Mouse (Mus musculus) brain, embryonic 14.5 days (tissue): ENCODE measurements around the gene Jsrp1. TPM values are rescaled to one million over a fixed set of nuclear protein-coding genes. Genes with fewer than 3 reads are reported as not detected.

Experiments used
- DNase-seq: peaks from one replicate; pipeline ENCODE4 v3.0.0-alpha.2; 2011; ENCODE audit warnings: low read depth
- CTCF ChIP-seq: fragments of 200-500 bp; IDR thresholded peaks from 2 replicates; pipeline ENCODE4 v1.5.1; 2012; ENCODE audit warnings: inconsistent platforms, mild to moderate bottlenecking, moderate library complexity, borderline replicate concordance; ENCODE audit not compliant: insufficient read depth, insufficient read length; ENCODE audit errors: extremely low read depth
- POLR2A ChIP-seq: fragments of 200-500 bp; IDR thresholded peaks from 2 replicates; pipeline ENCODE4 v1.6.1; 2012; ENCODE audit warnings: mild to moderate bottlenecking, inconsistent platforms, borderline replicate concordance; ENCODE audit not compliant: poor library complexity, insufficient read depth, insufficient read length, severe bottlenecking; ENCODE audit errors: extremely low read depth
- polyA plus RNA-seq: library from polyadenylated mRNA; depleted of rRNA; stranded (reverse); fragments of >200 nt; gene quantifications from 2 replicates; pipeline ENCODE4 v1.2.3, GENCODE M21; 2012

Jsrp1 gene
- polyA plus RNA-seq, 1 experiment, result 0.21 TPM

GRCm38 (mm10) chr10:80806341-80807056 is 6.8 kb downstream of the Jsrp1 start:
- no peak for TF ChIP-seq CTCF
- TF ChIP-seq POLR2A, result no peak
- DNase-seq, result no peak

GRCm38 (mm10) chr10:80805925-80806324 is 7.4 kb downstream of the Jsrp1 start:
- TF ChIP-seq CTCF (peak; percentile 76), POLR2A (no peak)

GRCm38 (mm10) chr10:80805322-80805721 is 8.0 kb downstream of the Jsrp1 start:
- DNase-seq, result no peak

More at GRCm38 (mm10) chr10:80805925-80806324, 7.4 kb downstream of the Jsrp1 start:
- DNase-seq, result peak; percentile 52

GRCm38 (mm10) chr10:80804916-80805315 is 8.4 kb downstream of the Jsrp1 start, which contains the start of gene Amh:
Gene Amh, plus strand, starts transcription at chr10:80805243.
- TF ChIP-seq POLR2A, result no peak
- TF ChIP-seq CTCF, result no peak

More at GRCm38 (mm10) chr10:80805322-80805721, 8.0 kb downstream of the Jsrp1 start:
- no peak for TF ChIP-seq POLR2A
- TF ChIP-seq CTCF, result no peak

GRCm38 (mm10) chr10:80804340-80804739 is 9.0 kb downstream of the Jsrp1 start:
- no peak for TF ChIP-seq CTCF
- no peak for TF ChIP-seq POLR2A

More at GRCm38 (mm10) chr10:80804916-80805315, 8.4 kb downstream of the Jsrp1 start, which contains the start of gene Amh:
- no peak for DNase-seq

GRCm38 (mm10) chr10:80802996-80803395 is 10.3 kb downstream of the Jsrp1 start:
- TF ChIP-seq CTCF (no peak), POLR2A (no peak)
- DNase-seq, result no peak

More at GRCm38 (mm10) chr10:80804340-80804739, 9.0 kb downstream of the Jsrp1 start:
- no peak for DNase-seq

GRCm38 (mm10) chr10:80802204-80802912 is 10.9 kb downstream of the Jsrp1 start:
- no peak for DNase-seq
- TF ChIP-seq CTCF, result no peak
- TF ChIP-seq POLR2A, result no peak

- TF ChIP-seq POLR2A, result no peak
- DNase-seq, result peak; percentile 33
These were observed 14.2 kb downstream of the Jsrp1 start for GRCm38 (mm10) chr10:80799070-80799566.

GRCm38 (mm10) chr10:80798150-80799006 is 14.9 kb downstream of the Jsrp1 start, which contains the start of the genes Sf3a2 and Plekhj1:
Gene Sf3a2, plus strand, starts transcription at chr10:80798198.
Gene Plekhj1, minus strand, starts transcription at chr10:80798626.
- no peak for TF ChIP-seq CTCF
- peak; percentile 60; the same call in 1 of the 2 replicates for TF ChIP-seq POLR2A
- DNase-seq, result peak; percentile 100
